Mouse (Mus musculus) heart, embryonic 14.5 days (tissue): ENCODE measurements around the gene Mbnl3. TPM values are rescaled to one million over a fixed set of nuclear protein-coding genes. Genes with fewer than 3 reads are reported as not detected.

Experiments used
- ATAC-seq: fragments of 200-750 bp; cut with Nextera tagmentation; 2 replicates; pipeline ENCODE4 v1.8.0; 2017; ENCODE audit warnings: low read depth, moderate TSS enrichment; ENCODE audit not compliant: insufficient number of reproducible peaks, insufficient read depth, low FRiP score
- H3K27ac ChIP-seq, 2 experiments: fragments of 200-500 bp in 1 of 2; fragments of 300-500 bp in 1 of 2; sonication (generic) in 1 of 2; replicated peaks in 1 of 2; 2 replicates each; pipeline ENCODE4 v1.5.1; 2012 to 2014; ENCODE audit warnings: low read depth in 2 of 2, low read length in 2 of 2, control low read depth in 1 of 2, mild to moderate bottlenecking in 1 of 2, mixed read lengths in 1 of 2; ENCODE audit not compliant: control insufficient read depth in 1 of 2, insufficient read depth in 1 of 2
- H3K27me3 ChIP-seq: fragments of 300-500 bp; sonication (generic); 2 replicates; pipeline ENCODE4 v1.6.1; 2014; ENCODE audit warnings: mild to moderate bottlenecking, low read length, control low read depth; ENCODE audit not compliant: control insufficient read depth, insufficient read depth
- H3K36me3 ChIP-seq: fragments of 300-500 bp; sonication (generic); 2 replicates; pipeline ENCODE4 v1.6.1; 2014; ENCODE audit warnings: mild to moderate bottlenecking, control low read depth, low read length, mixed read lengths; ENCODE audit not compliant: control insufficient read depth, insufficient read depth
- H3K4me1 ChIP-seq, 2 experiments: fragments of 200-500 bp in 1 of 2; fragments of 300-500 bp in 1 of 2; sonication (generic) in 1 of 2; 2 replicates each; pipeline ENCODE4 v1.6.1; 2012 to 2014; ENCODE audit warnings: low read length in 2 of 2, control low read depth in 1 of 2, mixed read lengths in 1 of 2; ENCODE audit not compliant: control insufficient read depth in 2 of 2, insufficient read depth in 2 of 2
- H3K4me2 ChIP-seq: fragments of 300-500 bp; sonication (generic); 2 replicates; pipeline ENCODE4 v1.6.1; 2014; ENCODE audit warnings: mild to moderate bottlenecking, low read length
- H3K4me3 ChIP-seq, 2 experiments: fragments of 200-500 bp in 1 of 2; fragments of 300-500 bp in 1 of 2; sonication (generic) in 1 of 2; 2 replicates each; pipeline ENCODE4 v1.5.1; 2012 to 2014; ENCODE audit warnings: low read length in 2 of 2, mild to moderate bottlenecking in 2 of 2, control low read depth in 1 of 2, low read depth in 1 of 2, moderate library complexity in 1 of 2; ENCODE audit not compliant: control insufficient read depth in 1 of 2, insufficient read depth in 1 of 2
- H3K9ac ChIP-seq: fragments of 300-500 bp; sonication (generic); 2 replicates; pipeline ENCODE4 v1.6.1; 2014; ENCODE audit warnings: mild to moderate bottlenecking, low read length
- H3K9me3 ChIP-seq: fragments of 300-500 bp; sonication (generic); 2 replicates; pipeline ENCODE4 v1.6.1; 2016; ENCODE audit warnings: low read length, control low read depth; ENCODE audit not compliant: control insufficient read depth
- WGBS: fragments of 180-500 bp; shearing (Covaris S2); extraction: QIAGEN DNeasy Blood & Tissue Kit; methylation state at CpG from one replicate; pipeline ENCODE4 v1.1.7; 2014; 5-methylcytosine and 5-hydroxymethylcytosine counted together
- polyA plus RNA-seq: library from polyadenylated mRNA; unstranded; fragments of >200 nt; fragmentation: Nextera tagmentation; extraction: Ambion mirVana; gene quantifications from 2 replicates; pipeline ENCODE4 v1.2.1, GENCODE M21; 2014

Gene Mbnl3
- polyA plus RNA-seq, 1 experiment from 2014 or later, result 7.6 TPM

GRCm38 (mm10) chrX:51169476-51170045 lies 36.8 kb downstream of the Mbnl3 start:
- Histone ChIP-seq H3K9ac (no peak overlapping the region), H3K9me3 (no peaks in the 10 kb centered on the region), H3K4me3 (no peak overlapping the region), H3K4me1 (no peaks in the 10 kb centered on the region), H3K27ac (no peak overlapping the region), H3K36me3 (no peaks in the 10 kb centered on the region), H3K27me3 (no peaks in the 10 kb centered on the region), H3K4me2 (no peak overlapping the region)
- WGBS, result 69% methylated on average over 5 of the region's 5 CpGs
- ATAC-seq, result no peak

DNA sequence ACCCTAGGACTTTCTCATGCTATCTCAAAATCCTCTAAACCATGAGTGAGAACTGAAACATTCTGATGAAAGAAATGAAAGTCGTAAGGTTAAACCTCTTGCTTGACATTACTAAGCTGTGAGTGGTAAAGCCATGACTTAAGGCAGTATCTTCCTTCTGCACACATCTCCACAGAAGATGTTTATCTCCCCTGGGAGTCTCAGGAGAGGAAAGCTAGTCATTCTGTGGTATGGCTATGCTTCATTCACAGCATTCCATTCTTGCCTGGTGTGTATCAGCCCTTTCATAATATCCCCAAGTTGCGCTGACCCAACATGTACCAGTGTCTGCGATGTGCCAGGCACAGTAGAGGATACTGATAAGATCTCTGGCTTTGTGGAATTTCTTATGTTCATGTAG lies 38.4 kb downstream of the Mbnl3 start:
- Histone ChIP-seq H3K4me1 (no peaks in the 10 kb centered on the region), H3K9ac (no peak overlapping the region), H3K9me3 (no peaks in the 10 kb centered on the region), H3K27ac (no peak overlapping the region), H3K4me2 (no peak overlapping the region), H3K27me3 (no peaks in the 10 kb centered on the region), H3K36me3 (no peaks in the 10 kb centered on the region), H3K4me3 (no peak overlapping the region)
- WGBS, result 65% methylated on average over 3 of the region's 3 CpGs
- ATAC-seq, result no peak

DNA sequence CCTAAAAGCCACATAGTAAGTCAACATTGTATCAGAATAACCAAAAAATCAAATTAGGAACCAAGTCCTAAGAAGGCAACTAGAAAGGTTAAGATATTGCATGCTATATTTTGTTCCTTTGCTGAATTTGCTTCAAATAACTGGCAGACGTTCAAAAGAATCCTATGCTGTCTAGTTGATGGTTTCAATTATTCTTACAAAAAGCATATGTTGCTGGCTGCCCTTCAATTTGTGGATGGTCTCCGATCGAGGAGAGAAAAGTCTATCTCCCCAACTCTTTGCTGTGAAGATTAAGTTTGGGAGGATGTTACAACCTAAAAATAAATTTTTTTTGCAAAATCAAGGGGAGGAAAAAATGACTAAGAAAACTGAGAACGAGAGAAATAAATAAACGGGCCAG lies 41.6 kb downstream of the Mbnl3 start:
- no peaks in the 10 kb centered on the region for H3K4me1 ChIP-seq
- no peak overlapping the region for H3K27ac ChIP-seq
- no peak overlapping the region for H3K4me2 ChIP-seq
- ATAC-seq, result no peak
- H3K36me3 ChIP-seq, result no peaks in the 10 kb centered on the region
- no peaks in the 10 kb centered on the region for H3K9me3 ChIP-seq
- no peak overlapping the region for H3K4me3 ChIP-seq
- H3K9ac ChIP-seq, result no peak overlapping the region
- no peaks in the 10 kb centered on the region for H3K27me3 ChIP-seq
- 77% methylated on average over 5 of the region's 5 CpGs for WGBS

- no peaks in the 10 kb centered on the region for H3K4me1 ChIP-seq
- no peak for ATAC-seq
- no peak overlapping the region for H3K4me3 ChIP-seq
- no peak overlapping the region for H3K4me2 ChIP-seq
- no peak overlapping the region for H3K27ac ChIP-seq
- H3K9ac ChIP-seq, result no peak overlapping the region
- no peaks in the 10 kb centered on the region for H3K27me3 ChIP-seq
- no peaks in the 10 kb centered on the region for H3K36me3 ChIP-seq
- WGBS, result 41% methylated on average over 4 of the region's 4 CpGs
- no peaks in the 10 kb centered on the region for H3K9me3 ChIP-seq
These were observed 57.9 kb downstream of the Mbnl3 start for GRCm38 (mm10) chrX:51148436-51148835.

DNA sequence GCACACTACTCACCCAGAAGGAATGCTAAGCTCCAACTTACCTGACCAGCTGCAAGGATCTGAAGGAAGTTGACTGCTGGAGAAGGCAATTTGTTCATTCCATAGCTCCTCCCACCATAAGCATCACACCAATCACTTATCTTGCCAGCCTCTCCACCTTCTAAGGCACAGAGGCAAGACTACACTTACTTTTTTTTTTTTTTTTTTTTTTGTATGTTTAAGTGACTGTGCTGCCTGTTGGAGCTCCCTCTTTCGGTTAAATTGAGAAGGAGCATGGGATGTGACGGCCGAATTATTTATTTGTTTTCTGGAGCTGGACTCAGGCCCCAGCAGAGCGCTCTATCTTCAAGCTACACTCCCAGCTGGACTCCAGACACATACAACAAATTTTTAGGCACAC lies 60.0 kb downstream of the Mbnl3 start:
- Histone ChIP-seq H3K9ac (no peak overlapping the region), H3K4me1 (no peaks in the 10 kb centered on the region), H3K27ac (no peak overlapping the region), H3K36me3 (no peaks in the 10 kb centered on the region), H3K4me3 (no peak overlapping the region), H3K9me3 (no peaks in the 10 kb centered on the region), H3K27me3 (no peaks in the 10 kb centered on the region), H3K4me2 (no peak overlapping the region)
- ATAC-seq, result no peak
- WGBS, result 36% methylated on average over 4 of the region's 4 CpGs

DNA sequence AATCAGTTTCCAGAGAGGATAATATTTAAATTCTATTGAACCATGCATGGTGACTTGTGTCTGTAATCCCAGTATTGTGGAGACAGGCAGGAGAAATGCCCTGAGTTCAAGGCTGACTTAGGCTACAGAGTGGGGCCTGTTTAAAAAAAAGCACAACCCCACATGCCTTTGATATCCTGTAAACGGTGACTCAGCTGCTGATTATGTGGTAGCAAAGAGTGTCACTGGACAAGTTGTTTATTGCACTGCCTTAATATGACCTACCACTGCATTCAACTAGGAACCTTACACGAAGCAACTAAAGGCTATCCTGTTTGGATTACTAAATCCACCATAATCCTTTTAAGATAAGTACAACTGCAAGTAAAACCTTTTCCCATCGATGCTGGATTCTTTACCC lies 66.3 kb downstream of the Mbnl3 start:
- no peaks in the 10 kb centered on the region for H3K4me1 ChIP-seq
- 39% methylated on average over 3 of the region's 3 CpGs for WGBS
- H3K27ac ChIP-seq, result no peak overlapping the region
- no peak overlapping the region for H3K9ac ChIP-seq
- no peak for ATAC-seq
- H3K27me3 ChIP-seq, result no peaks in the 10 kb centered on the region
- no peaks in the 10 kb centered on the region for H3K36me3 ChIP-seq
- no peak overlapping the region for H3K4me2 ChIP-seq
- no peaks in the 10 kb centered on the region for H3K9me3 ChIP-seq
- no peak overlapping the region for H3K4me3 ChIP-seq

DNA sequence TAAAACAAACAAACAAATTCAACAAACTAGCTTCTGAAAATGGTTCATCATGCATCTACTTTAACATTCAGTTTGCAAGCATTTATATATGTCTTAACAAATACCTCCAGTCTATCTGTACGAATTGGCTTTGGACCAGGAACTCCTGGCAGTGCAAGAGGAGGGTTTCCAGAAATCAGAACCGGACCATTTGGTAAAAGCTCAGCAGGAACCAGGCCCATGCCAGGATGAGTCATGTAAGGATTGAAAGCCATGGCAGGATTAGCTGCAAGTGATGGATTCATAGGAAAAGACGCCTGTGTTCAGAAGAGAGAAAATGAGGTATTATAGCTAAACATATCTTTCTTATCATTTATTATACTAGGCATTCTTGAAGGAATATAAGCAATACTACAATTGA lies 75.0 kb downstream of the Mbnl3 start:
- Histone ChIP-seq H3K27me3 (no peaks in the 10 kb centered on the region), H3K4me3 (no peak overlapping the region), H3K4me2 (no peak overlapping the region), H3K9me3 (no peaks in the 10 kb centered on the region), H3K4me1 (no peaks in the 10 kb centered on the region), H3K27ac (no peak overlapping the region), H3K9ac (no peak overlapping the region), H3K36me3 (no peaks in the 10 kb centered on the region)
- 63% methylated on average over 3 of the region's 3 CpGs for WGBS
- no peak for ATAC-seq

- Histone ChIP-seq H3K9me3 (no peaks in the 10 kb centered on the region), H3K27me3 (no peaks in the 10 kb centered on the region), H3K27ac (no peak overlapping the region), H3K9ac (no peak overlapping the region), H3K36me3 (no peaks in the 10 kb centered on the region), H3K4me2 (no peak overlapping the region), H3K4me1 (no peaks in the 10 kb centered on the region), H3K4me3 (no peak overlapping the region)
- ATAC-seq, result no peak
- WGBS, result 58% methylated on average over 4 of the region's 4 CpGs
These were observed 103.6 kb downstream of the Mbnl3 start for GRCm38 (mm10) chrX:51102748-51103147.
